Mouse (Mus musculus): Measurements from ENCODE around the gene Il22.
"Not testable (repeated sequence)": the region's sequence is repeated elsewhere in the genome, so short reads cannot be mapped to it uniquely, and the experiment has no call there.

Gene Il22

GRCm38 (mm10) chr10:118204642-118205041 lies at the start of gene Il22:
Gene Il22, plus strand, starts transcription at chr10:118204942.
- DNase-seq: no peak

GRCm38 (mm10) chr10:118155932-118156331 lies 48.8 kb upstream of the Il22 start:
- DNase-seq: no peak

- DNase-seq: peak; percentile 31 to 70
Observed at GRCm38 (mm10) chr10:118161131-118161530, 43.6 kb upstream of the Il22 start.

- no peak for DNase-seq
Observed at GRCm38 (mm10) chr10:118169212-118169611, 35.5 kb upstream of the Il22 start.

- DNase-seq: no peak
Observed at GRCm38 (mm10) chr10:118172416-118172815, 32.3 kb upstream of the Il22 start.

- DNase-seq: no peak
Observed at GRCm38 (mm10) chr10:118172876-118173275, 31.9 kb upstream of the Il22 start.

GRCm38 (mm10) chr10:118175542-118175941 lies 29.2 kb upstream of the Il22 start:
- DNase-seq: not testable (repeated sequence)

GRCm38 (mm10) chr10:118178735-118179151 lies 26.0 kb upstream of the Il22 start:
- DNase-seq: no peak

GRCm38 (mm10) chr10:118179265-118179664 lies 25.5 kb upstream of the Il22 start:
- no peak for DNase-seq

GRCm38 (mm10) chr10:118195150-118195549 lies 9.6 kb upstream of the Il22 start:
- DNase-seq: not testable (repeated sequence)

- DNase-seq: not testable (repeated sequence)
Observed at GRCm38 (mm10) chr10:118215719-118216393, 11.1 kb downstream of the Il22 start.

- not testable (repeated sequence) for DNase-seq
Observed at GRCm38 (mm10) chr10:118227629-118228028, 22.9 kb downstream of the Il22 start.

- not testable (repeated sequence) for DNase-seq
Observed at GRCm38 (mm10) chr10:118232607-118233006, 27.9 kb downstream of the Il22 start.

- not testable (repeated sequence) for DNase-seq
Observed at GRCm38 (mm10) chr10:118240680-118241079, 35.9 kb downstream of the Il22 start, which contains the start of gene Gm32717. Gene Gm32717, minus strand, starts transcription at chr10:118240780.

GRCm38 (mm10) chr10:118249006-118249595 lies 44.4 kb downstream of the Il22 start:
- not testable (repeated sequence) for DNase-seq

GRCm38 (mm10) chr10:118250852-118251295 lies 46.1 kb downstream of the Il22 start:
- peak; percentile 28 to 31 for DNase-seq

GRCm38 (mm10) chr10:118258388-118258787 lies 53.6 kb downstream of the Il22 start, which contains the start of gene Gm32802:
Gene Gm32802, plus strand, starts transcription at chr10:118258688.
- not testable (repeated sequence) for DNase-seq
